Mouse (Mus musculus) stomach, embryonic 16.5 days (tissue): ENCODE data around the gene Mical2. TPM values are rescaled to one million over a fixed set of nuclear protein-coding genes. Genes with fewer than 3 reads are reported as not detected.

ENCODE experiments used
- ATAC-seq: fragments of 200-750 bp; cut with Nextera tagmentation; 2 replicates; pipeline ENCODE4 v1.8.0; 2017; ENCODE audit warnings: moderate number of reproducible peaks, moderate TSS enrichment; ENCODE audit not compliant: insufficient read depth, low FRiP score
- H3K27ac ChIP-seq: fragments of 300-500 bp; sonication (generic); 2 replicates; pipeline ENCODE4 v1.5.1; 2014; ENCODE audit warnings: low read length
- H3K27me3 ChIP-seq: fragments of 300-500 bp; sonication (generic); 2 replicates; pipeline ENCODE4 v1.6.1; 2014; ENCODE audit warnings: low read length, control low read depth, mixed read lengths; ENCODE audit not compliant: control insufficient read depth, insufficient read depth
- H3K36me3 ChIP-seq: fragments of 300-500 bp; sonication (generic); 2 replicates; pipeline ENCODE4 v1.6.1; 2014; ENCODE audit warnings: low read length; ENCODE audit not compliant: control insufficient read depth, insufficient read depth
- H3K4me1 ChIP-seq: fragments of 300-500 bp; sonication (generic); 2 replicates; pipeline ENCODE4 v1.6.1; 2014; ENCODE audit warnings: low read length, control low read depth, mixed read lengths; ENCODE audit not compliant: control insufficient read depth, insufficient read depth
- H3K4me2 ChIP-seq: fragments of 300-500 bp; sonication (generic); 2 replicates; pipeline ENCODE4 v1.6.1; 2014; ENCODE audit warnings: low read depth, low read length, mixed read lengths
- H3K4me3 ChIP-seq: fragments of 300-500 bp; sonication (generic); replicated peaks from 2 replicates; pipeline ENCODE4 v1.5.1; 2014; ENCODE audit warnings: mild to moderate bottlenecking, low read length
- H3K9ac ChIP-seq: fragments of 300-500 bp; sonication (generic); 2 replicates; pipeline ENCODE4 v1.6.1; 2014; ENCODE audit warnings: low read length
- H3K9me3 ChIP-seq: fragments of 300-500 bp; sonication (generic); replicated peaks from 2 replicates; pipeline ENCODE4 v1.6.1; 2016; ENCODE audit warnings: low read length, control low read depth; ENCODE audit not compliant: control insufficient read depth
- WGBS: fragments of 180-500 bp; shearing (Covaris S2); extraction: QIAGEN DNeasy Blood & Tissue Kit; methylation state at CpG from one replicate; pipeline ENCODE4 v1.1.7; 2014; 5-methylcytosine and 5-hydroxymethylcytosine counted together
- polyA plus RNA-seq: library from polyadenylated mRNA; unstranded; fragments of >200 nt; fragmentation: Nextera tagmentation; extraction: Ambion mirVana; gene quantifications from 2 replicates; pipeline ENCODE4 v1.2.1, GENCODE M21; 2015

The Mical2 gene
- polyA plus RNA-seq, 1 experiment from 2014 or later: 13.2 TPM

DNA sequence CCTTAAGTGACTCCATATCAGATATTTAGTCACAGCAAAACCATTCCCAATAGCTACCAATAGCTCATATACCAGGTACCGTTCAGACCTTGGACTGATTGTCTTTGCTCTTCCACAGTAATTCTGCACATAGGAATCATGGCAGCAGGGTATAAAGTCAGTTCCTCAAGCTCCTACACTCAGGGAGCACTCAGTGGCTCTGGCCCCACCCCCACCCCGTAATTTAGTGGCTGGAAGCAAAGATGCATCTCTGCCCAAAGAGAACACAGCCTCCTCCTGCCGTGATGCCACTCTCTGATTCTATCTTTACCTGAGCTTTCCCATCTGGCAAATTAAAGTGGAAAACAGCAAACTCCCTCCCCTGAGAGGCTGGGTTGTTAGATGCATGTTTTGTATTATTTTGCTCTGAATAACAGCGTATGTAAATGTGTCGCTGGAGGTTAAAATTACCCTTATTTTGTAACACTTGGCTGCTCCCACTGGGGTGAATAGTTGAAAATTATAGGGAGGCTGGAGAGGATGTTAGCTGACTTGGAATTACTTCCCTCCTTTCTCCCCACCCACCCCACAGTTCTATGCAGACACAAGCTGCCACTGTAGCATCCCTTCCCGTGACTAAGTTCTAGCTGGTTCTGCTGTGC lies 164.1 kb downstream of the Mical2 start:
- WGBS: 29% methylated on average over 6 of the region's 6 CpGs
- Histone ChIP-seq H3K4me1 (peaks cover 26% of the 10 kb centered on the region), H3K9me3 (no peaks in the 10 kb centered on the region), H3K4me2 (peak overlapping the region; percentile 33; the same call in 1 of the 2 replicates), H3K27me3 (no peaks in the 10 kb centered on the region), H3K4me3 (no peak overlapping the region), H3K9ac (0 out of 2 replicates have a peak overlapping the region, but pooled peaks have one; percentile 3), H3K36me3 (no peaks in the 10 kb centered on the region), H3K27ac (peak overlapping the region; percentile 85)
- ATAC-seq: no peak

DNA sequence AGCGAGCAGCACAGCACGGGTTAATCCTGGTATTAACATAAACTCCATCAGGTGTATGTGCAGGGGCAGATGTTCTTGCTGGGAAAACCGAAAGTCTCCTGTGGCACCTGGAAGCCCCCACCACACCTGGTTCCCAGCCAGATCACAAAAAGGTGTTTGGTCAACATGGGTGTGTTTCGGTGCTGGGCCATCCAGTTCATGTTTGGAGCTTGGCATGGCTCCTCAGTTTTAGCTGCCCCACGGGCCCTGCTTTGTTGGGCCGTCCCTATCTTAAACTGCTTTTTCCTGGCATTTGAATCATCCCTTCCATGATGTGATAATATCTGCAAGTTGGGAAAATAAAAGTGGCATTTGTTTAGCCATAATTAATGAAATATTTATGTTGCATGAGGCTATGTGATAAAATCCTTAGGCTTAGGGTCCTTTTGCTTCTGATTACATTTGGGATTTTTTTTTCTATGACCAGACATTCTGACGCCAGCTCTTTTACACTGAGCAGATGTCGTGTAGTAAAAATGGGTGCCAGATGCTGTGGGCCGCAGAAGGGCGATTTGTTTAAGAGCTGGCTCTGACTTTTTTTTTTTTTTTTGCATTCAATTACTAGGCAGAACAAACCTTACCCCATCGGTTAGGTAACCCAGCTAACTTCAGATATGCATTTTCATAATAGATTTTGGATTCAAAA lies 164.7 kb downstream of the Mical2 start:
- H3K9ac ChIP-seq: peak overlapping the region; percentile 3; the same call in 1 of the 2 replicates
- H3K4me1 ChIP-seq: peaks cover 26% of the 10 kb centered on the region
- H3K36me3 ChIP-seq: no peaks in the 10 kb centered on the region
- peak overlapping the region; percentile 85 for H3K27ac ChIP-seq
- no peak overlapping the region for H3K4me3 ChIP-seq
- H3K9me3 ChIP-seq: no peaks in the 10 kb centered on the region
- no peaks in the 10 kb centered on the region for H3K27me3 ChIP-seq
- peak overlapping the region; percentile 33 for H3K4me2 ChIP-seq
- 12% methylated on average over 11 of the region's 11 CpGs for WGBS
- ATAC-seq: peak; percentile 54; the same call in 1 of the 2 replicates

DNA sequence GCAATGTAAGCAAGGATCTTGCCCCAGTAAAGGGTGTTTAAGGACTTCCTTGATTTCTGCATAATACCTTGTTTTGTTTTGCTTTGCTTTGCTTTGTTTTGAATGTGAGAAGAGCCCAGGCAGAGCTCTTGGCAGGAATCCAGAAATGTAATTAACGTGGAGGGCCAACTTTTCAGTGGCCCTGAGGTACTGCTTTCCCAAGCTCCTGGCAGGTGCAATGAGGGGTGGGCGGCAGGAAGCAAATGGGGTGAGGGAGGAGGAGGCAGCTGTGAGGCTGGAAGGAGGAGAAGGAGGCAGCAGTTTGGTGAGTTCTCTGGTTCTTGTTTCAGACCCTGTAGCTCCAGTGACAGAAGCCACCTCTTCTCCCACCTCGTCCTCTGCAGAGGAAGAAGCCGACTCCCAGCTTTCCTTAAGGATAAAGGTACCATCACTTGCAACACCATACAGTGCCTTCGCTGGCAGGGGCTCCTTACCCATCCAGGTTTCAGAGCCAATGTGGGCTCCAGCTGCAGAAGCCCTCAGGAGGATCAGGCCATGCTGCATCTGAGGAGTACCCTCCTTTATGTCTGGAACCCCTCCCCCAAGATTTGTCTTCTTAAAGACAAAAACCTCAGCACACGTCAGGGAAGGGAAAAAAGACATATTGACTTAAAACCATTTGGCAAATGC lies 165.4 kb downstream of the Mical2 start:
- H3K27ac ChIP-seq: peak overlapping the region; percentile 85
- 12% methylated on average over 6 of the region's 6 CpGs for WGBS

DNA sequence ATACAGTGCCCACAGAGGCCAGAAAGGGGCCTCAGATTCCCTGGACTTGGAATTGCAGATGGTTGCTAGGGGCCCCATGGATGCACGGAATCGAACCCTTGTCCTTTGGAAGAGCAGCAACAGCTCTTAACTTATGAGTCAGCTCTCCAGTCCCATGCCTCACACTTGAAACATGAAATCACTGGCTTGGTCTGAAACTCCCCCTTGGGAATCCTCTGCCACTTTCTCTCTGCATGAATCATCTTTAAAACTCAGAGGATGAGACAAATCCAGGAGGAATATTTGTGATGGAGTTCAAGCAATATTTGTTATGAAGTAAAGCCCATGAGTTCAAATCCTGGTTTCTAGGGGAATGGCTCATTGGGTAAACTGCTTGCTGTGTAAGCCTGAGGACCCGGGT lies 172.1 kb downstream of the Mical2 start:
- Histone ChIP-seq H3K9me3 (no peaks in the 10 kb centered on the region), H3K27ac (no peak overlapping the region), H3K4me3 (no peak overlapping the region), H3K9ac (no peak overlapping the region), H3K4me1 (no peaks in the 10 kb centered on the region), H3K4me2 (no peak overlapping the region), H3K27me3 (no peaks in the 10 kb centered on the region), H3K36me3 (no peaks in the 10 kb centered on the region)
- WGBS: 90% methylated on average over 3 of the region's 3 CpGs
- ATAC-seq: no peak

More for the DNA sequence above, 165.4 kb downstream of the Mical2 start:
- Histone ChIP-seq H3K9me3 (no peaks in the 10 kb centered on the region), H3K36me3 (no peaks in the 10 kb centered on the region), H3K9ac (peak overlapping the region; percentile 51), H3K4me1 (peaks cover 26% of the 10 kb centered on the region), H3K4me2 (peak overlapping the region; percentile 14; the same call in 1 of the 2 replicates), H3K4me3 (no peak overlapping the region), H3K27me3 (no peaks in the 10 kb centered on the region)
- peak; percentile 39; the same call in 1 of the 2 replicates for ATAC-seq

DNA sequence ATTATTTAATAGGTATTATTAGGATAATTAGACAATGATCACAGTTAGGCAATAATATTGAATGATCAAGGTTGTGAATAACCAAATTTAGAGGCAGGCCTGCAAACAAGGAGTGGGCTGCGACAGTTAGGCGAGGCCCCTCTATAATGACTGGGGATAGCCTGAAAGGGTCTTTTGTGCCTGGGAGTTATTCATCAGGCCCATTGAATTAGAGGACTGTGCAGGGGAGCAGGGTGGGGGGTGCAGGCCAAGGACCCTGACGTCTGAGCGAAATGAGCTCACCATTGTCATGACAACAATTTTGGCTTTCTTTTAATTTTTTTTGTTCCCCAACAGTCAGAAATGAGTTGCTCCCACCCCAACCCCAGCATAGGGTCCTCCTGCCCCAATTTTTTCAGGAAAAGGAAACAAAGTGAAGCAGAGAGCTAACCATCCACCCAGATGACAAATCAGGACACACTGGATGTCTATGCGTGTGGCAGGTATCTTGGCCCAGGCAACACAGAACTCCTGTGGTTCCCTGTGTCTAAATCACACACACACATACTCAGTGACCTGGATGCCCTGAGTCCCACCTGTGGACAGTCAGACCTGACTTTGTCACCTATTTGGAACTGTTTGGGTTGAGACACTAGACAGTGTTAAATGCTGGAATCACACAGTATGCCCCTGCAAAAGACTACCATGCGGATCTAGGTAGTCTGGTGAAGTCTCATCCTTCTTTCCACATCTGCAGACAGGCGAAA lies 173.9 kb downstream of the Mical2 start:
- Histone ChIP-seq H3K27me3 (no peaks in the 10 kb centered on the region), H3K27ac (no peak overlapping the region; the same call in 1 of the 2 replicates), H3K4me1 (no peaks in the 10 kb centered on the region), H3K9ac (no peak overlapping the region), H3K4me2 (no peak overlapping the region), H3K9me3 (no peaks in the 10 kb centered on the region), H3K36me3 (no peaks in the 10 kb centered on the region), H3K4me3 (no peak overlapping the region)
- WGBS: 72% methylated on average over 7 of the region's 7 CpGs
- ATAC-seq: peak; percentile 25; the same call in 1 of the 2 replicates

DNA sequence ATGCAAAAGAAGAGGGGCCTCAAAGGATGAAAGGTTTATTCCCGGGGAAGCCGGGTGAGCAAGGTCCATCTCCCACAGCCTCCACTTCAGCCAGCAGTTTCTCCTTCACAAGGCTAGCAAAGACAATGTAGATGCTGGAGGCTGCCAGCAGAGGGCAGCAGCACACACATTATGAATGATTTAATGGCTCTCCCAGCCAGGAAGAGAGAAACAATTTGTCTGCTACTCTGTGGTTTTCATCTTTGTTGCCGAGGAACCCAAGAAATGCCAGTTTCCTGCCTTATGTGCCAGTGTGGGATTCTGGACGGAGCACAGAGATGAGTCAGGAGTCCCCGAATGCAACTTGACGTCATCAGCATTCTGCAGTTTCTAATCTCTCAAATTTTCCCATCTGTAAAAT lies 174.5 kb downstream of the Mical2 start:
- Histone ChIP-seq H3K4me3 (no peak overlapping the region), H3K4me1 (no peaks in the 10 kb centered on the region), H3K4me2 (no peak overlapping the region), H3K27ac (no peak overlapping the region), H3K9me3 (no peaks in the 10 kb centered on the region), H3K27me3 (no peaks in the 10 kb centered on the region), H3K9ac (no peak overlapping the region), H3K36me3 (no peaks in the 10 kb centered on the region)
- peak; percentile 50; the same call in 1 of the 2 replicates for ATAC-seq
- 40% methylated on average over 6 of the region's 6 CpGs for WGBS

DNA sequence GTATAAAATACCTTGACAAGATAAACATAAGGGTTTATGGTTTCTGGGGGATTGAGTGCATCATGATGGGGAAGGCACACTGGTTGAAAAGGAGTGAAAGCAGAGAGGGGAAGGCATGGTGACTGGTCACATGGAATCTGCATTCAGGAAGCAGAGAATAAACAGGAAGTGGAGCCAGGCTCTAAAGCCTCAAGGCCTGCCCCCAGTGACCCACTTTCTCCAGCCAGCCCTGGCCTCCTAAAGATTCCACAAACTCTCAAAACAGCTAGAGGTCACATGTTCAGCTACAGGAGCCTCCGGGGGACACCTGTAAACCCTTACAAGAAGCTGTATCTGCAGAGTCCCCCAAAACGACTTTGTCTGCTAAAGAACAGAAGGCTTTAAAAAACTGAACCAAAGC lies 179.4 kb downstream of the Mical2 start:
- no peak overlapping the region for H3K9ac ChIP-seq
- no peak overlapping the region for H3K4me3 ChIP-seq
- H3K27ac ChIP-seq: no peak overlapping the region
- no peaks in the 10 kb centered on the region for H3K9me3 ChIP-seq
- H3K4me1 ChIP-seq: no peaks in the 10 kb centered on the region
- ATAC-seq: no peak
- no peak overlapping the region for H3K4me2 ChIP-seq
- no peaks in the 10 kb centered on the region for H3K27me3 ChIP-seq
- H3K36me3 ChIP-seq: no peaks in the 10 kb centered on the region
- WGBS: 39% methylated on average over 2 of the region's 2 CpGs

DNA sequence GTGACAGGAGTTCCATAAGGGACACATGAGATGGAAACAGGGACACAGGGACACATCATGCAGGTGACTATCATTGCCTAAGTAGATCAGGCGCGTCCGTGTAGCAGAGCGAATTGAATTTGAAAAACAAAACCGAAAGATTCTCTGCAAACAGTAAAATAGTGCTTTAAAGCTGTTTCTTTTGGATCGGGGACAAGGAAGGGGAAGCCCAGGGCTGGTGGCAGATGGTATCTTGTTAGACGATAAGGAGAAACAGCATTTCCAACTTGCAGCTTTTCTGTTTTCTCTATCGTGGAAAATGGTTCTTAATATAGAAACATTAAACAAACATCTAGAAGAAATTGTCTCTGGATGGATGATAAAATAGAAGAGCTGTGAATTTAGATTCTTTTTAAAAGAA lies 179.9 kb downstream of the Mical2 start:
- 72% methylated on average over 8 of the region's 8 CpGs for WGBS
- no peaks in the 10 kb centered on the region for H3K27me3 ChIP-seq
- no peak overlapping the region for H3K27ac ChIP-seq
- no peaks in the 10 kb centered on the region for H3K36me3 ChIP-seq
- H3K4me3 ChIP-seq: no peak overlapping the region
- no peak overlapping the region for H3K4me2 ChIP-seq
- H3K9ac ChIP-seq: no peak overlapping the region
- ATAC-seq: no peak
- no peaks in the 10 kb centered on the region for H3K4me1 ChIP-seq
- H3K9me3 ChIP-seq: no peaks in the 10 kb centered on the region
